Mouse (Mus musculus) Patski (cell line): ENCODE measurements around the gene Rbm3. TPM values are rescaled to one million over a fixed set of nuclear protein-coding genes. Genes with fewer than 3 reads are reported as not detected.

Experiments used
- ATAC-seq: fragments of 100-300 bp; one replicate; pipeline ENCODE4 v1.8.0; 2021
- CTCF ChIA-PET: fragments of 350-600 bp; sonication (Branson Sonifier 250); formaldehyde crosslinking; loops from one replicate; lab custom pipeline; 2022; ENCODE audit warnings: inconsistent platforms; lab: Charles Lee
- POLR2A ChIA-PET: fragments of 350-600 bp; sonication (Branson Sonifier 250); formaldehyde crosslinking; loops from one replicate; lab custom pipeline; 2022; ENCODE audit warnings: antibody characterized with exemption, inconsistent platforms; lab: Charles Lee
- DNase-seq: peaks from one replicate; pipeline ENCODE4 v3.0.0-alpha.2; 2011; ENCODE audit warnings: low read depth, low spot score
- H3K27me3 ChIP-seq: fragments of 371-371 bp; one replicate; pipeline ENCODE4 v1.5.1; 2021
- CTCF ChIP-seq: fragments of 100-300 bp; IDR thresholded peaks from one replicate; pipeline ENCODE4 v1.5.1; 2021
- in situ Hi-C: fragments of 300-500 bp; cut with MboI; formaldehyde crosslinking; loops from 3 replicates; pipeline ENCODE4 v1.11.1; 2018; ENCODE audit warnings: low pct_unique_long_range_greater_than_20kb, mixed read lengths
- polyA plus RNA-seq: library from polyadenylated mRNA; unstranded; gene quantifications from one replicate; pipeline ENCODE4 v1.2.3, GENCODE M21; 2021

Rbm3 gene
- polyA plus RNA-seq, 1 experiment from 2014 or later, result 255 TPM

DNA sequence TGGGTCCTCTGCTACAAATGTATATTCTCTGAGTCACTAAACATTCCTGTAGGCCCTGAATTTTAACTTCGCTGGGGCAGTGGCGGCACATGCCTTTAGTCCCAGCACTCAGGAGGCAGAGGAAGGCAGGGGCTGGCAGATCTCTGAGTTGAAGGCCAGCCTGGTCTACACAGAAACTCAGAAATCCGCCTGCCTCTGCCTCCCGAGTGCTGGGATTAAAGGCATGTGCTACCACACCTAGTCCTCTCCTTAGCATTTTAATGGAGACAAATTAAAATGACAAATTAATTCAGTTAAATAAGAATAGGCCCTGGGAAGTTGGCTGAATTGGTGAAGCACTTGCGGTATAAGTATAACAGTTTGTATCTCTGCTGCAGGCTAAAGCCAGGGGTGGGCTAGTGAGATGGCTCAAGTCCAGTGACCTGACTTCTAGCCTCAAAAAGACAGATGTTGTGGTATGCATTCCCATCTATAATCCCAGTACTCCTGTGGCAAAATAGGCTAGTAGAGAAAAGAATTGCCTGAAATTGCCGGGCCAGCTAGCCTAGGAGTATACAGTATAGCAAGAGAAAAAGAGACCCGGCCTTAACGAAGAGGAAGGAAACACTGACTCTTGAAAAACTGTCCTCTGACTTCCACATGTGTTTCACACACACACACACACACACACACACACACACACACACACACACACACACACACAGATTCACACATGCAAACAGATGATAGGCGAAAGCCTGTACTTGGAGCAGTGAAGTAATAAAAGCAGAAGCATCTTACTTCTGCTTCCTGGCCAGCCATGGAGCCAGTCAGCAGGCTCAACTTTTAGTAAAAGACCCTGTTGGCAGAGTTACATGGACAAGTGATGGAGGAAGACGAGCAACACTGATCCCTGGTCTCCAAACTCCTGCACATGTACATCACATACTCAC lies 22.3 kb upstream of the Rbm3 start:
- H3K27me3 ChIP-seq, result peaks cover 4% of the 10 kb centered on the region
- in situ Hi-C loops, result no loop called here
- DNase-seq (no peak), ATAC-seq (no peak)
- TF ChIP-seq CTCF, result no peak
- ChIA-PET POLR2A (no interaction called here), CTCF (no interaction called here)

DNA sequence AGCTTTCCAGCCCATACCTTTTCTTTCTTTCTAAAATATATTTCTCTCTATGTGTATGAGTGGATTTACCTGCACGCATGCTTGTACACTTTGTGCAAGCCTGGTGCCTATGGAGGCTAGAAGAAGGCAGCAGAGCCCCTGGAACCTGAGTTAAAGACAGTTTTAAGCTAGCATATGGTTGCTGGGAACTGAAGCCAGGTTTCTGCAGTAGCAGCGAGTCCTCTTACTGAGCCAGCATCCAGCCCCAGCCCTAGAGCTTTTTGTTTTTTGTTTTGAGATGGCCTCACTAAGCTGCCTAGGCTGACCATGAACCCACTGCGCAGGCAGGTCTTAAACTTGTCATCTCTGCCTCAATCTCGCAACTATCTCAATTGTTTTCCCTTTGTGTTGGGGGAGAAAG lies 18.8 kb upstream of the Rbm3 start:
- TF ChIP-seq CTCF, result no peak
- in situ Hi-C loops, result no loop called here
- POLR2A ChIA-PET, result no interaction called here

DNA sequence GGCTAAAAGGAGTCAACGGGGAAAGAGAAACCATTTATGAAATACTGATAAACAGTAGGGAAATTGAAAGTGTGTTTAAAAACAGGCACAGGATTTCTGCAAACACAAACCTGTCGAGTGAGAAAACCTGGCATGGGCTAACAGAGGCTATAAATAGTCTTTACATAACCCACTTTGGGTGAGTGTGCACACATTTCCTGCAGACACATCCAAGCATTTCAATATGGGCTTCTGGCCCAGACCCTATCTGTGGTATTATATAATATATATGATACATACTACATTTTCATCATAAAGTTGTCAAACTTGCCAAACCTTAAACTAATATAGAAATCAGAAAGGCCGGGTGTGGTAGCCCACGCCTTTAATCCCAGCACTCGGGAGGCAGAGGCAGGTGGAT lies 17.4 kb upstream of the Rbm3 start:
- ATAC-seq (no peak), DNase-seq (no peak)
- POLR2A ChIA-PET, result no interaction called here
- in situ Hi-C loops, result no loop called here
- no peak for TF ChIP-seq CTCF
- CTCF ChIA-PET, result no interaction called here
- no peaks in the 10 kb centered on the region for H3K27me3 ChIP-seq

More for the DNA sequence above, 18.8 kb upstream of the Rbm3 start:
- H3K27me3 ChIP-seq, result peaks cover 4% of the 10 kb centered on the region
- no peak for DNase-seq
- CTCF ChIA-PET, result interaction anchor here (1.1 kb wide), 1 partner anchor 14 kb away, joined by 3 read pairs; no protein-coding TSS in a partner anchor
- no peak for ATAC-seq

DNA sequence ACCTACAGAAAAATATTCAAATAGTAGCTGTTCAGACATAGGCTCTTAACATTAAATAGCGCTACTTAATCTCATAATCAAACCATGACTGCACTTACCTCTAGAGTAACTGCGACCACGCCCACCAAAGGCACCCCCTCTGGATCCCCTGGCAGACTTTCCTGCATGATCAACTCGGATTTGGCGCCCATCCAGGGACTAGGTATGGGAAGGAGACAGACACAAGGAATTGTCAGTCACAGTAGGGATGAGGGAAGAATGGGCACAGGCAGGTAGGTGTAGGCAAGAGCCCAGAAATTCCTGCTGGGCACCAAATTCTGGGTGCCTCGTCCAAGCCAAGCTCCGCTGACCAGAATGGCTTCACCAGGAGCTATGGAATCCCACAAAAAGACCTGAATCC lies 1.9 kb downstream of the Rbm3 start:
- in situ Hi-C loops, result no loop called here
- ChIA-PET POLR2A (no interaction called here), CTCF (no interaction called here)
- ATAC-seq (no peak), DNase-seq (no peak)
- peaks cover 11% of the 10 kb centered on the region for H3K27me3 ChIP-seq
- TF ChIP-seq CTCF, result no peak

DNA sequence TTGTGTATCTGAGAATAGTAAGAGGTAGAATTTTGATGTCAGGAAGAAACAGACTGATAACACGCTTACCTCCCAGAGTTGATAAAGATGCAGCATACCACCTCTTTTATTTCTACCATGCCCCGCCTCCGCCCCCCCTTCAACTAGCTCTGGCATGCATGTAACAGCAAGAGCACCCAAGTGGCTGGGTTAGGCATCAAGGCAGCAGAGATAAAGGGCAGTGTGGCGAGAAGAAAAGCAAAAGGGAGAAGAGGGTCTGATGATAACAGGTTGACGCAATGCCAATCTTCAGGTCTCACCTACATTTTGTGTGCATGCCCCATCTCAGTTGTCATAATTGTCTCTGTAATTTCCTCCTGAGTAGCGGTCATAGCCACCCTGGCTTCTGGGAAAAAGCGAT lies 2.7 kb downstream of the Rbm3 start:
- no peak for DNase-seq
- CTCF ChIA-PET, result no interaction called here
- peaks cover 15% of the 10 kb centered on the region for H3K27me3 ChIP-seq
- in situ Hi-C loops, result no loop called here
- POLR2A ChIA-PET, result no interaction called here
- no peak for ATAC-seq
- TF ChIP-seq CTCF, result no peak

DNA sequence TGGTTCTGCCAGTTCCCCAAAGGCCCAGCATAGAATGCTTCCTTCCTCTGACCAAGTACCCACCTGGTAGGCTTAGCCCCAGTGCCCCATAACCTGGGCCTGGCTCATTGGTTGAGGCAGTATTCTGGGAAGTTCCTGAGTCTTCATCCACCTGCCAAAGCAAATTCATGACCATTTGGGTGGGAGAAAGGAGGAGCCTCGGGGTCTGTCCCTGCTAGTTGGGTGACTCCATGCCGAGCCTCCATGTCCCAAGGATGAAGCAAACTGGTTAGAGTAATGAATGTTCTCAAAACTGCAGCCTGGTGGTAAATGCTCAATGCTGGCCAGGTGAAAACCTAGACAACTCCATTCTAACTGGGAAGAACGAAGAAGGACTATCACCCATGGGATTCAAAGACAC lies 4.6 kb downstream of the Rbm3 start:
- in situ Hi-C loops, result no loop called here
- peaks cover 15% of the 10 kb centered on the region for H3K27me3 ChIP-seq

DNA sequence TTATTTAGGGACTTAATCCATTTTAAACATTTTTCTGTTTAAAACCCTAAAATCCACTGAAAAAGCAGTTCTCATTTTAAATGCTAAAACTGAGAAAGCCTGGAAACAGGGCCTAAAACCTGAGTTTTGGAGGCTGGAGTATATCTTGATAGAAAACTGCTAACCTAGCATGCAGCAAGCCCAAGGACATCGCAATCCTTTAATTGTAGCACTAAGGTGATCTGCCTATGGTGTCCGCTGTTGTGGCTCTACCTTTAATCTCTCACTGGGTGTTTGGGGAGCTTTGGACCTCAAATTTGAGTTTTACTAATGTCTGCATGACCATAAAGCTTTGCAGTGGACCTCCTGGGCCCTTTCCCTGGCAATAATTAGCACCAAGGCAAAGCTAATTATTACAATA lies 5.2 kb downstream of the Rbm3 start:
- in situ Hi-C loops, result no loop called here
- DNase-seq (no peak), ATAC-seq (no peak)
- peaks cover 15% of the 10 kb centered on the region for H3K27me3 ChIP-seq
- ChIA-PET CTCF (interaction anchor here (0.8 kb wide), 1 partner anchor 9 kb away, joined by 3 read pairs; no protein-coding TSS in a partner anchor), POLR2A (interaction anchor here (1.3 kb wide), 1 partner anchor 9 kb away, joined by 4 read pairs; no protein-coding TSS in a partner anchor)
- TF ChIP-seq CTCF, result no peak

More for the DNA sequence above, 4.6 kb downstream of the Rbm3 start:
- ATAC-seq, result no peak
- POLR2A ChIA-PET, result interaction anchor here (1.3 kb wide), 1 partner anchor 9 kb away, joined by 4 read pairs; no protein-coding TSS in a partner anchor
- no peak for TF ChIP-seq CTCF
- CTCF ChIA-PET, result interaction anchor here (0.8 kb wide), 1 partner anchor 9 kb away, joined by 3 read pairs; no protein-coding TSS in a partner anchor
- DNase-seq, result no peak

DNA sequence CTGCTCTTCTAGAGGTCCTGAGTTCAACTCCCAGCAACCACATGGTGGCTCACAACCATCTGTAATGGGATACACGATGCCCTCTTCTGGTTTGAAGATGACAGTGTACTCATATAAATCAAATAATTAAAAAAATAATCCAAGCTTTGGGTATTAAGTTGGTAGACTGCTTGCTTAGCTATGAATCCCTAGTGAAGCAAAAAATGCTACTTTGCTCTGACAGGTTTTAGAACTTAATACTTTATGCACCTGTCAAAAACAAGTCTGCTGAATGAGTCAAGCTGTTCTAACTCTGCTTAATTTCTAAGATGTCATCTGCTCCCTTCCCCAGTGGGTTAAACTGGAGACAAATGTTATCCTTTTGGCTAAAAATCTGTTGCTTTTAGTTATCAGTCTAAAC lies 6.2 kb downstream of the Rbm3 start:
- ChIA-PET CTCF (interaction anchor here (0.8 to 1.1 kb wide), 2 partner anchors 10 to 141 kb away, joined by 3 read pairs; no protein-coding TSS in a partner anchor), POLR2A (interaction anchor here (1.3 kb wide), 1 partner anchor 8 kb away, joined by 4 read pairs; no protein-coding TSS in a partner anchor)
- H3K27me3 ChIP-seq, result peaks cover 12% of the 10 kb centered on the region
- no peak for DNase-seq
- no peak for TF ChIP-seq CTCF
- no peak for ATAC-seq
- in situ Hi-C loops, result no loop called here

DNA sequence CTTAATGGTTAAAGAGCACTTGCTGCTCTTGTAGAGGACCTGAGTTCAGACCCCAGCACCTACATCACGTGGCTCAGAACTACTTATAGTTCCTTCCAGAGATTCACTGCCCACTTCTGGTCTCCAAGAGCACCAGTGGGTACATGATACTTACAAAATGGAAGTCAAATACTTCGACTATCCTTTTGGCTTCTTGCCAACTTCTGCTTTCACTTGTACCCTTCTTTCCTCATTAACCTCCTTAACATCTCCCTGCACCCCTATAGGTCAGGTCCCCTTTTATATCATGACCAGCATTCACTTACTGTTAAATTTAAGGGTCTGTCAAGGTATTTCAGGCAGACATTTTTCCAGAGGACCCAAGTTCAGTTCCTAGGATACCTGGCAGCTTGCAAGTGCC lies 9.8 kb downstream of the Rbm3 start:
- CTCF ChIA-PET, result no interaction called here
- ATAC-seq, result no peak
- POLR2A ChIA-PET, result interaction anchor here (0.6 kb wide), 1 partner anchor 1744 kb away, joined by 3 read pairs; no protein-coding TSS in a partner anchor
- DNase-seq, result no peak
- no peak for TF ChIP-seq CTCF
- in situ Hi-C loops, result no loop called here
- peaks cover 4% of the 10 kb centered on the region for H3K27me3 ChIP-seq

DNA sequence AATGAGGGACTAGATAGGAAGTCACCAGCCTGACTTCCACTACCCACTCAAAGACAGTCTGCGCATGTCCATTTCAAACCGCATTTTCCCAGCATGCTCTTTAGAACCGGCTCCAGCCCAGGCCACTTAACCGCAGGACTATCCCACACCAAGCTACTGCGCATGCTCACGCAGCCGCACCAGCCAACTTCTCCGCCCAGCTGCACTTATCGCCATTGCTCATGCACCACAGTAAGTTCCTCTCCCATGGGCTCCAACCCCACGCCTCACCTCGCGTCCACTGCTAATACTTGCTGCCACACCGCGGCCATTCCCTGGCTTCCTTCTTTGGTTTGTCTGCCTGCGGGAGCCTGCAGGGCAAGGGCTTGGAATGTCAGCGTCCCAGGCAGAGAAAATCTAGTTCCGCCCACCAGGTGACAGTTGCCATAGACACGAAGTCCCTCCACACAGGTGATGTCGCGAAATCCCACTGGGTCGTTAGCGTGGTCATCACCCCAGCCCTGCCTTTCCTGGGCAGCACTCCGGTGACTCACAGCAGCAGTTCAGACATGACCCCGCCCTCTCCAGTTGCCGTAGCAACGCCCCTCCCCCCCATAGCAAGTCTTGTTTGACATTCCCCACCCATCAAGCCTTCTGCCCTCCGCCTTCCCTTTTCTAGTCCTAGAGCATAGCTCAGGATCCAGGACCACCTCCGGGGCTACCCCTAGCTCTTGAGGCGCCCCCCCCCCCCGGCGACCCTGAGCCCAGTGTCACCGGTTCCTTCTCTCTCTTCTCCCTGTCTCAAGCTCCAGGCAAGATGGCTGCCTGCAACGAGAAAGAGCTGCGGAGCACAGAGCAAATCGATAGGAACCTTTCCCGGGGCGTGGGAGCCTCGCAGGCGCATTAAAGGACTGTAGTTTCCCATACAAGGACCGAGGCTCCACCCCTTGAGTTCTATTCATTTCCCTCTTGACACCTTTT lies 13.4 kb downstream of the Rbm3 start, which contains the start of gene Wdr13:
Gene Wdr13, minus strand, starts transcription at position 876 of the 960 bp plus-strand sequence.
- CTCF ChIA-PET, result interaction anchor here (1.1 to 1.2 kb wide), 2 partner anchors 8 to 17 kb away, joined by 3 to 4 read pairs; no protein-coding TSS in a partner anchor
- H3K27me3 ChIP-seq, result no peaks in the 10 kb centered on the region
- no peak for TF ChIP-seq CTCF
- in situ Hi-C loops, result no loop called here
- DNase-seq (peak; percentile 73), ATAC-seq (peak; percentile 77)
- POLR2A ChIA-PET, result interaction anchor here (1.0 kb wide), 1 partner anchor 8 kb away, joined by 4 read pairs; no protein-coding TSS in a partner anchor
